Mouse (Mus musculus): ENCODE results near the gene Rft1. TPM values are rescaled to one million over a fixed set of nuclear protein-coding genes. Genes with fewer than 3 reads are reported as not detected.
"Not testable (repeated sequence)": the region's sequence is repeated elsewhere in the genome, so short reads cannot be mapped to it uniquely, and the experiment has no call there.

The Rft1 gene
- total RNA-seq, 2 experiments from 2014 or later = 11.0 to 12.0 TPM

- DNase-seq (ENCODE audit: extremely low spot score in 1 of 2, low spot score in 2 of 2) = no peak
- intact Hi-C loops (cut with DNase I) = no loop called here
These were observed 59.6 kb downstream of the Rft1 start for GRCm38 (mm10) chr14:30713769-30714168.

- no peak for DNase-seq (ENCODE audit: extremely low spot score in 1 of 2, low spot score in 2 of 2)
- intact Hi-C loops (cut with DNase I) = loop anchor here (5.0 kb wide), 1 partner anchor 72 kb away; no protein-coding TSS in a partner anchor
These were observed 60.8 kb downstream of the Rft1 start, which contains the start of gene Sfmbt1 for GRCm38 (mm10) chr14:30714799-30715617. TSS of gene Sfmbt1 (plus strand) at chr14:30714849.

- DNase-seq (ENCODE audit: extremely low spot score in 1 of 2, low spot score in 2 of 2) = peak; percentile 70 to 90
- intact Hi-C loops (cut with DNase I) = loop anchor here (5.0 kb wide), 1 partner anchor 72 kb away; no protein-coding TSS in a partner anchor
These were observed 61.5 kb downstream of the Rft1 start for GRCm38 (mm10) chr14:30715618-30716050.

- intact Hi-C loops (cut with DNase I) = loop anchor here (5.0 kb wide), 1 partner anchor 71 kb away; no protein-coding TSS in a partner anchor
- DNase-seq (ENCODE audit: extremely low spot score in 1 of 2, low spot score in 2 of 2) = peak in 1 of 2 experiments; percentile 82
These were observed 62.1 kb downstream of the Rft1 start for GRCm38 (mm10) chr14:30716051-30716952.

GRCm38 (mm10) chr14:30716953-30717285 is 62.8 kb downstream of the Rft1 start:
- DNase-seq (ENCODE audit: extremely low spot score in 1 of 2, low spot score in 2 of 2) = no peak
- intact Hi-C loops (cut with DNase I) = loop anchor here (5.0 kb wide), 1 partner anchor 70 kb away; no protein-coding TSS in a partner anchor

GRCm38 (mm10) chr14:30718696-30719095 is 64.5 kb downstream of the Rft1 start:
- intact Hi-C loops (cut with DNase I) = loop anchor here (5.0 kb wide), 1 partner anchor 69 kb away; no protein-coding TSS in a partner anchor
- DNase-seq (ENCODE audit: extremely low spot score in 1 of 2, low spot score in 2 of 2) = not testable (repeated sequence)

- DNase-seq (ENCODE audit: extremely low spot score in 1 of 2, low spot score in 2 of 2) = no peak
- intact Hi-C loops (cut with DNase I) = loop anchor here (5.0 kb wide), 1 partner anchor 68 kb away; no protein-coding TSS in a partner anchor
These were observed 65.4 kb downstream of the Rft1 start for GRCm38 (mm10) chr14:30719514-30719913.

- no peak for DNase-seq (ENCODE audit: extremely low spot score in 1 of 2, low spot score in 2 of 2)
- intact Hi-C loops (cut with DNase I) = no loop called here
These were observed 67.7 kb downstream of the Rft1 start for GRCm38 (mm10) chr14:30721850-30722249.

GRCm38 (mm10) chr14:30722406-30722805 is 68.2 kb downstream of the Rft1 start:
- intact Hi-C loops (cut with DNase I) = no loop called here
- DNase-seq (ENCODE audit: extremely low spot score in 1 of 2, low spot score in 2 of 2) = no peak

GRCm38 (mm10) chr14:30731896-30732295 is 77.7 kb downstream of the Rft1 start:
- no peak for DNase-seq (ENCODE audit: extremely low spot score in 1 of 2, low spot score in 2 of 2)
- intact Hi-C loops (cut with DNase I) = no loop called here

GRCm38 (mm10) chr14:30734665-30735064 is 80.5 kb downstream of the Rft1 start:
- intact Hi-C loops (cut with DNase I) = no loop called here
- no peak for DNase-seq (ENCODE audit: extremely low spot score in 1 of 2, low spot score in 2 of 2)

- DNase-seq (ENCODE audit: extremely low spot score in 1 of 2, low spot score in 2 of 2) = no peak
- intact Hi-C loops (cut with DNase I) = no loop called here
These were observed 81.7 kb downstream of the Rft1 start for GRCm38 (mm10) chr14:30735810-30736209.

- no peak for DNase-seq (ENCODE audit: extremely low spot score in 1 of 2, low spot score in 2 of 2)
- intact Hi-C loops (cut with DNase I) = no loop called here
These were observed 82.3 kb downstream of the Rft1 start for GRCm38 (mm10) chr14:30736413-30736812.

Other genes with a start within 250 kb of the Rft1 start
- gene Dcp1a, start 174.8 kb upstream of the Rft1 start, total RNA-seq (2021) = 10 to 100 TPM; 17.4 to 18.2 TPM
- 10 to 100 TPM; 54.4 to 61.1 TPM for gene Cacna1d, start 162.9 kb upstream of the Rft1 start, total RNA-seq (2021)
- 100 to 1,000 TPM; 231 TPM for gene Tkt, start 106.0 kb upstream of the Rft1 start, total RNA-seq (2021)
- gene Prkcd, start 28.1 kb upstream of the Rft1 start, total RNA-seq (2021) = 10 to 100 TPM; 17.1 to 19.4 TPM
- 10 to 100 TPM; 26.7 TPM for gene Sfmbt1, start 60.5 kb downstream of the Rft1 start, total RNA-seq (2021)
- 10 to 100 TPM; 22.6 to 24.3 TPM for gene Tmem110, start 171.2 kb downstream of the Rft1 start, total RNA-seq (2021)
- gene Mustn1, start 224.8 kb downstream of the Rft1 start, total RNA-seq (2021) = 1 to 10 TPM; 2.2 to 2.8 TPM
- under 1 TPM in 1 of 2 experiments, not detected in 1; 0.32 TPM for gene Itih4, start 232.1 kb downstream of the Rft1 start, total RNA-seq (2021)